Mouse (Mus musculus) left cerebral cortex, postnatal 4 days (tissue): Measurements from ENCODE around the gene Gm17359. TPM values are rescaled to one million over a fixed set of nuclear protein-coding genes. Genes with fewer than 3 reads are reported as not detected.

Experiments used
- DNase-seq: peaks from one replicate; pipeline ENCODE4 v3.0.0-alpha.2; 2022
- intact Hi-C: fragments of 180-260 bp; cut with DNase I; formaldehyde crosslinking; loops from one replicate; pipeline ENCODE4 v1.15.1; 2025
- total RNA-seq, 2 experiments: library from RNA; stranded (reverse); gene quantifications; 2 replicates each; pipeline ENCODE4 v1.2.3; 2021

The Gm17359 gene
- total RNA-seq: not detected

DNA sequence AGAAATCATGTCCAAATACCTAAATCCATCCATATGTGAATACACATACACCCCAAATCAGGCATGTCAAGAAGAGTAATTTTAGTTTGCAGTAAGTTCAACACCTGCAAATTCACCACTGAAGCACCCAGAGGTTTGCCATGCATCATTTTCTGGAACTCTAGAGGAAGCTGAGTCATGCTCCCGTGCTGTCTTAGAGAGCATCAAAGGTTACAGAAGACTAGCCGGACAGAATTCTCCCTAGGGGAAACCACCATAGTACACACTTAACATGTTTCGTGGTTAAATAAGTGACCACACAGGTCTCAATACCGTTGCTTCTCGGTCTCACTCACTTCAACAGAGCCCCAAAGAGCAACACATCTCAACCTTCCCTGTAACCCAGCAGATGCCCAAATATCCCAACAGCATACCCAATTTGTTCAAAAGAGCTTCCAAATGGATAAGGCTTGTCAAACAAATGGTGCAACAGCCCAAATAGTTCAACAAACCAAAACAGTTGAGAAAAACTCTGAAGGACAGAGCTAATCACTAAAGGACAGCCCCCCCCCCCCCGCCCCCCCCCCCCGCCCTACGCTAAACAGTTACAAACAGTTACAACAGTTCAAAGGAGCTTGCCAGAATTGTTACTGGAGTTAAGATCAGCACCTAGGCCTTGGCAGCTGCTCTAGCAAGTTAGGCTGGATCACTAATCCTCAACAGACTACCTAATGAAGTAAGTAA lies at the start of gene Gm17359:
Gm17359 (plus strand) TSS at position 618 of the 723 bp plus-strand sequence.
- intact Hi-C loops: no loop called here
- DNase-seq: no peak

DNA sequence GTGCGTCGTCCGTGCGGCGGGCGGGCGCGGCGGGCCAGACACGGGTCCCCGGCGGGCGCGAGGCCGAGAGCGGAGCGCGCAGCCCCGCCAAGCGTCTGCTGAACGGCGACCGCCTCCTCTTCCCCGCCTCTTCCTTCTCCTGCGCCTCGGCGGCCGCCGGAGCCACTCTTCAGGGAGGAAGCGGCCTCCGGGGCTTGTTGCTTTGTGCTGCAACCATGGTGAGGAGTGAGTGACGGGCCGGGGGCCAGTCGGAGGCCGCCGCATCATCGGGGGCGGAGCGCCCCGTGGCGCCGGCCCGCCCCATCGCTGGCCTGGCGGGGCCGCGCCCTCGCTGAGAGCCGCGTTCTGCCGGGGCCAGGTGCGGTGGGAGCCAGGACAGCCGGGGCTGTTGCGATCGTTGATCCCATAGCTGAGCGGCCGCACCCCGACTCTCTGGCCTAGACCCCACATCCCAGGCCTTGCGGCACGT lies 49.3 kb upstream of the Gm17359 start:
- intact Hi-C loops: loop anchor here (5.0 to 10.0 kb wide), 2 partner anchors 65 to 298 kb away; no protein-coding TSS in a partner anchor
- DNase-seq: peak; percentile 94

DNA sequence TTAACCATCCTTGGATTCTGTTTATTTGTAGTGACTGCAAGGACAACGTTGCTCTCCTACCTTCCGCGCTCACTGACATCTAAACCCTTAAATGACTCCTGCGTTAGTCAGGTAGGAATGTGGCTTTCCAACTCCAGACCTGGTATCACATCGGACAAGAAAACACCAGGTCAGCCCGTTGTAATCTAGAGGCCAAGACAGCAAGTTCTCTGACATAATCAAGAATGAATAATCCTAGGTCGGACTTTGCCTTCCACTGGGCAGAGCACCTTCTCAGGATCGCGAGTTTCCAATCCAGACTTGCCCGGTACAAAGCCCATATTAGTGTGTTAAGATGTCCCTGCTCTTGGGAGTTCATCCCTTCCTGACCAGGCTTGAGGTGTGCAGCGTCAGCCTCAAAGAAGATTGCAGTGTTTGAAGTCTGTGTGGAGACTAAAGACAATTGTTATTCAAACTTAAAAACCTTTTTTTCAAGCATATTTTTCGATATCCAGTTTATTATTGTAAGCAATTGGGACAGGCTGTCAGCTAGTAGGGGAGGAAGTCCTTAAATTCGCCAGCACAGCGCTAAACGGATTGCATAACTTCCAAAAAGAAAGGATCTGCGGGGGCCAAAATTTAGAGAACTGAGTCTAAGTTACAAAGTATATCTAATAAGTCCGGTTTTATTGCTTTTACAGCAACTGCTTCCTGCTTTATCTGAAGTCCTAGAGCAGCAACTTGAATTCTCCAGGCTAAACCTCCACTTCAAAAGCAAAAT lies 48.6 kb upstream of the Gm17359 start:
- intact Hi-C loops: loop anchor here (5.0 to 10.0 kb wide), 2 partner anchors 66 to 297 kb away; no protein-coding TSS in a partner anchor
- DNase-seq: no peak

DNA sequence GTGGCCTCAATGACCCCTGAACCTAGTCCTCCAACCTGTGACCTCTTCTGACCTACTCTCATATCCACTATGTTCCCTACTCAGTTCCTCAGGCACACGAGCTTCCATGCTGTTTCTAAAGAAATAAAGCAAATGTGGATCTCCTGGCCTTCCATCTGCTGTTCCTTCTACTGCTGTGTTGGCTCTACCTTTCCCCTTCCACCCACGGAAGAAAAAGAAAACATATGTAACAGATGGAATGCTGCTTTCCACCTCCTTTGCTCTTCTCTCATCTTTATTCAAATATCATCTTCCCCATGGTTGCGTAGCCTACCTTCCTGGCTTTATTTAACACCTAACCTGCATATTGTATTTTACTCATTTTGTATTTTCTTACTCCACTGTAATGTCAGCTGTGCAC lies 47.4 kb upstream of the Gm17359 start:
- intact Hi-C loops: loop anchor here (5.0 to 10.0 kb wide), 2 partner anchors 67 to 296 kb away; no protein-coding TSS in a partner anchor
- DNase-seq: no peak

DNA sequence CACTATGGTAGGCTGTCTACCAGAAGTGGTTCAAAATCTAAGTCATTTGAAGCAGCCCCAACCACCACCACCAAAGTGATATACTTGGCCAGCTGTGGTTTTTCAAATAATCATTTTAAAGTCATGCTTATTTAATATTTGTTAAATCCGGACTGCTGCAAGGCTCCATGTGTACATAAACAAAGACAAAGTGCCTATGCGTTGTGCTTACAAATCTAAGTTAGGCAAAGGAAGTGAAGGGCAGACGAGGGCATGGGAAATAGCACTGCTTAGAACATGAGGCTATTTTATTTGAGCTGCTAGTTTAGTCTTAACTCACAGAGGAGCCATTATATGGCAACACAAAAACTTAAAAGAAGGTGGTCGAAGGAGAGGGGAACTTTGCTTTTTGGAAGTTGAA lies 43.4 kb upstream of the Gm17359 start:
- no peak for DNase-seq
- intact Hi-C loops: no loop called here

DNA sequence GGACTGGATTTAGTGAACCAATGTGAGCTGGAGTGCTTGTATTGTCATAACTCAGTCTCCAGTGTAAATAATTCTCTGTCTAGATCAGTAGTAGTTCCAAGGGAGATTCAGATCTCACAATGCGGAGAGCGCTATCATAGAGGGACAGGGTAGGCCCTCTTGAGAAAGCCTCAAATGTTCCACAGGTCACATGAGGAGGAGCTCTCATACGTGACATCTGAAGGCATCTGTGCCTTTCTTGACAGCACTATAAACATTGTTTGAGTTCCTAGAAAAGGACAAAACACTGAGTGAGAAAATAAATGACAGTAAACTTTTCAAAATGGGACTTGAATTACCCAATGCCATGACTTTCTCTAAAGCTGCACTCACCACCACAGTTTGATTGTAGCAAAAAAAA lies 41.8 kb upstream of the Gm17359 start:
- intact Hi-C loops: no loop called here
- DNase-seq: no peak

DNA sequence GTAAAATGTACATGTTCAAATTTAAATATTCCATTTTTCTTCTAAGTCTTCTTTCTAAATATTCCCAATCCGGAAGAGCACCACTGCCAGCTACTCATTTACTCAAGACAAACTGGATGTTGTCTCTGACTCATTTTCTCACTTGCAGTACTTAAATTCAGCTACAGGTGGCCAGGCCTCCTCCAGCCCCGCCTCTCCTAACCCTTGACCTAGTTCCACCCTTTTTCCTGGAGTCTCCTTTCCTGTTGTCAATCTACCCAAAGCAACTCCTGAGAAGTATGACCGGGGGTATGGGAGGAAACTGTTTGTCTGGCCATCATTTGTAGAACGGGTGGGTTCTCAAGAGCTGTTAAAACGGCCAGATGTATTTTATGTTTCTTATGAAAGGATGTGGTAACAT lies 40.4 kb upstream of the Gm17359 start:
- intact Hi-C loops: no loop called here
- DNase-seq: no peak

DNA sequence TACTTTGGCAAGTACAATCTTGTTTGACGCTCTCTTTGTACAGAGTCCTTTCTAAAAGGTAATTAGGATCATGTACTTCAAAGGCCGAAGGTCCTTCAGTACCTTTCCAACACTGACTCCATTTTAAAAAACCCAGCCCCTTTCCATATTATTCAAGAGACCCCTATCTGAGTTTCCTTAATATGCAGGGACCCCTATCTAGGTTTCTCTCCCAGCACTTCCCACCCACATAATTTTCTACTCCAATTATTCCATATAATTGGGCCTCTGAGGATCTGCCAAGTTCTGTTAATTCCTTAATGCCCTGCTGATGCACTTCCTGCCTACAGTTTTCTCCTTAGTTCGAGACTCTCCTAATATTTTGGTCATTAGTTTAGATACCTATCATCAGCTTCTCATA lies 39.9 kb upstream of the Gm17359 start:
- intact Hi-C loops: no loop called here
- no peak for DNase-seq

DNA sequence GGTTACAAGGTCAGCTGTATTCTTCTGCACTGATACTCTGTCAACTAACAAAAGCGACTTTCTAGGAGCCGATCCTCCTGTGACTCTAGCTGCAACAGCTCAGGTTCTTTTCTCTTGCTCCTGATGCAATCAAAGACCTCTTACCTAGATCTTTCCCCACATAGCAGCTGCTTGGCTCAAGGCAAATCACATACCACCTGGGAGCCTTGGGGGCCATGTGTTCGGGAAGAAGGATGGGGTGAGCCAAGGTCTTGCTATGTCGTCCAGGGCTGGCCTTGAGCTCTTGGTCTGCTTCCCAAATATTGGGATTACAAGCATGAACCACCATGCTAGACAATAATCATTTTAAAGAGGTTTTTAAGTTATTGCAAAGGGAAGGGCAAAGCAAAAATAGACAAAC lies 39.2 kb upstream of the Gm17359 start:
- intact Hi-C loops: no loop called here
- DNase-seq: no peak

DNA sequence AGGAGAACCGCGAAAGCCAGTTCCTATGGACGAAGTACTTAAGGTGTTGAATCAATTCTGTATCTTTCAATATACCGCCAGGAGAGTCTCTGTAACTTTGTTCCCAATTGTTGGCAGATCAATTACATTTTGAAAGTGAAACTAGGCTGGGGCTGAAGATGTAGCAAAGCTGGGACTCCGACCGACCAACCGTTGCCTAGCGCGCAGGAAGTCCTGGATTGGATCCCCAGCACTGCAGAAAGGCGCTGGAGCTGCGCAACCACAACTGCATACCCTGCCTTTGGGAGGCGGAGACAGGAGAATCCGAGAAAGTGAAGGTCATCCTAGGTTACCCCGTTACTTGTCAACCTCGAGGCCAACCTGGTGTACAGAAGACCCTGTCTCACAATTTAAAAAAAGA lies 37.1 kb upstream of the Gm17359 start:
- no peak for DNase-seq
- intact Hi-C loops: no loop called here

DNA sequence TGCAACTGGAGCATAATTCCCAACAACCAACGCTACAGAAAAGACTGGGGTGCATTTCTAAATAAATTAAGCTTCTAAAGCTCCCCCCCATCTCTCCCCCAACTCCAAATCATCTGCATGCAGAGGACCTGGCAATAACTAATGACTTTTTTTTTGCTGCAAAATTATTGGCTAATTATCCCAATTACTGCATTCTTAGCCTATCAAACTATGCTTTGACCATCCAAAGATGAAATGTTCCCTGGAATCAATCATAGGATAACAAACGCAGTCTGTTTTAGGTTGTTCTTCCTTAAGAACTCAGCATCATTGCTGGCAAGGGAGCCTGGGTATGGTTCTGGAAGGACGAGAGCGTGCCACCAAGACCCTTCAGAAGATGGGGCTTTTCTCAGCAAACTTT lies 27.9 kb upstream of the Gm17359 start:
- DNase-seq: no peak
- intact Hi-C loops: no loop called here

DNA sequence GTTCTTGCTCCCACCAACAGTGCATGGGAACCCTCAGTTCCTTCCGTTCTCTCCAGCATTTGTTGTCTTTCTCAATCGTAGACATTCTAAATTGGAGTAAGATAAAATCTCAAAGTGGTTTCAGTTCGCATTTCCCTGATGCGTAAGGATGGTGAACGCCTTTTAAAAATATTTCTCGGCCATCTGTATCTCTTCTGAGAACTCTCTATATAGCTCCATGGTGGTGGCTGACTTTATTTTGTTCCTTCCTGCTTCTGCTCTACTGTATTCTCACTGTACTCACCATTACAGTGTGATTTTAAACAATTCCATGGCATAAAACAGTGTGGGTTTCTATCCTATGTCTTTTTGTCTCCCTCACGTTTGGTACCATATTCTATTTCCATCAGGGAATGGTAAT lies 26.3 kb upstream of the Gm17359 start:
- DNase-seq: no peak

DNA sequence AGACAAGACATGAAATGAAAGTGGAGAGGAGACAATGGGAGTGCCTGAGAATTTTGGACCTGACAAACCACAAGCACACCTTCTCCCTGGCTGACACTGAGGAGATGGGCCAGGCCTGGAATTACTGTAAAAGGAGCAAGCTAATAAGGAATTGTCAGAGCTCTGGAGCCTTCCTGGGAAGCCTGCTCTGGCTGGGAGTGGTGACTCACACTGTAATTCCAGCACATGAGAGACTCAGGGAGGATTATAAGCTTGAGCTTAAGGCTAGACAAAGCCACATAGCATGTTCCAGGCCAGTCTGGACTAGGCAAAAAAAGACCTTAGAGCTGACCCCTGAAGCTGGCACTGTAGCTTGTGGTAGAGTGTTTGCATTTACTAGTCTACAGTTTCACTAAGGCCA lies 24.6 kb upstream of the Gm17359 start:
- intact Hi-C loops: no loop called here
- no peak for DNase-seq

More for the DNA sequence above, 26.3 kb upstream of the Gm17359 start:
- intact Hi-C loops: no loop called here

DNA sequence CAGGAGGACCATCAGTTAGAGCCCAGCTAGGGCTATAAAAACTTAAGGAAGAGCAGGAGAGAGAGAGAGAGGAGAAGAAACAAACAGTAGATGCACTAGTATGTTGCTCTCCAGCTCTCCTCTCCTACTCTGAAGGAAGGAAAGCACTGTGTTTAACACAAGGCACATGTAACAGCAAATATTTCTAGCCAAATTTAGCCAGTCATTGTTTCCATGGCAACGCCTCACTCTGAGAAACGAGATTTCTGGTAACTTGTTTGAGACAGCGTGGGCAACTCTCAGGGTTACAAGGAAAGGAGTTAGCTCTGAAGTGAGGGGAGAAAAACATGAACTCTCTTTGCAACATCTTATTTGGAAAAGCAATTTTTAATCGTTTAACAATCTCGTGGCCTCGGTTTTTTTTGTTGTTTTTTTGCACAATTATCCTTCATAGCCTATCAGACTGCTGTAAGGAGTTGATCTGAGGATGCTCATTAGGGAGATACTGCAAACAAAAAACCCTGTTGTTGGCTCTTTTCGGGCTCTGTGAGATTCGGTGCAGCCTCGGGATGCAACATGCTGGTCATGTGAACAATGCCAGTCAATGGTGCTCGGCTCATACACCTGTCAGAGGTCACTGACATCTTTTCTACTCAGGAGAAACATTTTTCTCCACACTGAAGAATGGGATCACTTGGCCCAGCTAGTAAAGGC lies 22.3 kb upstream of the Gm17359 start:
- no peak for DNase-seq
- intact Hi-C loops: no loop called here

DNA sequence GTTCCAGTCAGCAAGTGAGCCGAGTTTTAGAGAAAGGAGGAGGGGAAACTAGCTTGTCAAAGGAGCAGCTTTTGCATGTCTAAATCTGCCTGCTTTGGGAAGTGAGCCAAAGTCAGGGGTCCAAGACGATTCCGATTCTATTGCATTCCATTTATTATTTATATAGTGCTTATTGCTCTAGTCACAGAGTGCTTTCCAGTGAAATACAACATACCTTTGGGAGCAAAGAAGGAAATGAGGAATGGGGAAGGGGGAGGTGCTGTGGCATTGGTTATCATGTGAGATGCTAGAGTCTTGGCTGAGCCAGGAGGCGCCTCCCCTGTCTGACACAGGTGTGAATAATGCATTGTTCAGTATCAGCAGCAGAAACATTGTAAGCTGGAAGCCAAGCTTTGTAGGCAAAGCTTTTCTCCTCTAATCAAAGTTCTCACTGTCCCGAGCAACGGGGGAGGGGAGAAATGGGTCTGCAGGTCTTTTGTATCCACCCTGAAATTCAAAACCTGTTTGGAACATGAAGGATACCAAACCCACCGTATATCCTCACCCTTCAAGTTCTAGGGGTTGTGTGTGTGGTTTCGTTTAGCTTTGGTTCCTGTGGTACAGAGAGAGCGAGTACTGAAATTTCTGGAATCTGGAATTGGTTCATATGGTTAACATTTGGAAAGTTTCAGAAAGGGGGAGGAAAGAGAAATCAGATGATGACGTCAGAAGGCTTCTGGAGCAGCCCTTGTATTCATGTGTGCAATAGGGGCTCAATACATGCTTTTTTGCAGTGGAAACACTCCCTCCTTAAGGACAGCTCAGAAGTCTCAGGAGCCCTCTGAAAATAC lies 11.5 kb upstream of the Gm17359 start:
- no peak for DNase-seq
- intact Hi-C loops: no loop called here

DNA sequence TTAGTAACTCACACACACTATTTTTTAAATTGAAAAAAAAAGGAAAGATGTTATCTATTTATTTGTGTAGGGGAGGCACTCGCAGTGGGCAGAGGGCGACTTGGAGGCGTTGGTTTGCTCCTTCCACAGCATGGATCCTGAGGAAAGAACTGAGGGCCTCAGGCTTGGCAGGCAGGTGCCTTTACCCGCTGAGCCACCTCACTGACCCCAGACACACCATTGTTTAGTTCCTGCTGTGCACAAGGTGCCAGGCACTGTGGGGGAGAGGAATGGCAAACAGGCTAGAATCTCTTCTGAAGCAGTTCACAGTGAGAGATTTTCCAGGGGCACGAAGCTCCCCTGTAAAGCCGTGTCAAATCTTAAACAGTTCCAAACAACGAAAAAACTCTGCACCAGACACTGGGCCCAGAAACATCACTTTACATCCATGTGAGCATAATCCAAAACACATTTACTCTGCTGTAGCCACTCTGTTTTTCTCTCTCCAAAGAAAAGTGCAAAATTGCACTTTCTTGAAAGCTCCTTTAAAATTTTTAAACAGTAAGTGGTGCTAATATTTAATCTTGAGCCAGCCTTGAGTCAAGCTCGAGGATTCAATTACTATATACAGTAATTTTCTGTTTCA lies 6.7 kb upstream of the Gm17359 start:
- intact Hi-C loops: no loop called here

DNA sequence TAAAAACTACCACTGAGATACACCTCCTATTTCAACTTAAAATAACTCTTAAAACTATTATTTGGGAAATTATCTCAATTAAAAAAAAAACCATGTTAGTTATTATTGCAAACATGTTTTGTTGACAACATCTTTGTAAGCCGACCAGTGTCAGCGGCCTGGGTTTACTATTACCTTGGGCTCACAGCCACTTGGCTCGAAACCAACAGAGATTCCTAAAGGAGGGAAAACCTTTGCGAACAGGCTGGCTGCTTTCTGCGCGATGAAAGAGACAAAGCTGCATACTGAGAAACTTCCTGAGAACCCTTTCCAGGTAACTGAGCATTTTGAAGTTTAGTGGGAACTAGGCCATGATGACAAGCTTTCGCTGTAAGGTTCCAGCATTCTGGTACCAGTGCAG lies 3.4 kb upstream of the Gm17359 start:
- intact Hi-C loops: no loop called here
- peak; percentile 32 for DNase-seq

More for the DNA sequence above, 6.7 kb upstream of the Gm17359 start:
- no peak for DNase-seq

DNA sequence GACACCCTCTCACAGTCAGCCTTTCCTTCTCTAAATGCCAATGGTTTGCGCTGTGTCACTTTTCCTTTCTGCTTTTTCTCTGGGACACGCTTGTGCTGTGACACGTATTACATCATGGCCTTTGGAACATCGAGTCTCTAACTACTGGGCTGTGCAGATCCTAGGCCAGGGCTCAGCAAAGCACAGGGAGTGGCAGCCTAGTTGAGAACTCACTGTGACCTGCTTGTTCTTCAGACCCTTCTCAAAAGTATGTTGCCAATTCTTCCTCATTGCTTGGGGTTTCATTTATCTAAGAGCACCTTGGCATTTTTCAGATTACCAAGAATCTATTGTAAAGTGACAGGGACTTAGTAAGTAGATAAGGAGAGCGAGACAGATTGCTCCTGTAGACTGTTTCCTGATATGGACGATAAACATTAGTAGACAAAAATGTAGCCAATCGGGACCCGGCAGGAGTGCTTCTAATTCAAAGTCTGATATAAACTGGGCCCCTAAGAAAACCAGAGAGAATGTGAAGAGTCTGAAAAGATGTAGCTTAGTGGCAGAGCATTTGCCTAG lies 2.7 kb upstream of the Gm17359 start:
- intact Hi-C loops: no loop called here
- DNase-seq: no peak

DNA sequence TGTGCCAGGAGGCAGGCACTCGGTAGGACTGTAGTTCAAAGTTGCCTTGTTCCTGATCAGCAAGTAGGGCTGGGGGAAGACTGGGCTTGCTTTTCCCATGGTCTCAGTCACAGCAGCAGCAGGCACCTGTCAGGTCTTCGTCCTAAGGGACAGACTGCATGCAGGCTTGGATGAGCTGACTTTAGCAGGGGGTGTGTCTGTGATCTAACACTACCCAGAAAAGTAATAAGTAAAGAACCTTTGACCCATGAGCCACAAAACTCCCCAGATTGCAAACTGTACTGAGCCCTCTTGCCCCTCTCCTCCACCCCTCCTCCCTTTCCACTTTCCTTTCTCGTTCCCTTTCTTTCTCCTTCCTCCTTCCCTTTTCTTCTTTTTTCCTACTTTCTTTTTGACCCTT lies 4.3 kb downstream of the Gm17359 start:
- DNase-seq: no peak
- intact Hi-C loops: no loop called here
